Mouse (Mus musculus): ENCODE measurements around the gene BC034090.

GRCm38 (mm10) chr1:155238126-155238525, 6.1 kb downstream of the BC034090 start:
- TF ChIP-seq CTCF (IDR thresholded peaks at IDR 0.05; ENCODE audit: borderline replicate concordance, insufficient read depth, low read depth, low read length) (no peak), POLR2A (IDR thresholded peaks at IDR 0.05; ENCODE audit: borderline replicate concordance, insufficient read depth, low read length) (no peak)
